Mouse (Mus musculus): ENCODE measurements around the gene Man2a1. TPM values are rescaled to one million over a fixed set of nuclear protein-coding genes. Genes with fewer than 3 reads are reported as not detected.

The Man2a1 gene
- polyA plus RNA-seq, 1 experiment from 2014 or later, result 6.8 TPM

GRCm38 (mm10) chr17:64725214-64725613, 124.7 kb downstream of the Man2a1 start:
- H3K27me3 ChIP-seq, result no peaks in the 10 kb centered on the region
- H3K36me3 ChIP-seq, result no peaks in the 10 kb centered on the region
- H3K27ac ChIP-seq (replicated peaks), result no peak overlapping the region
- no peak overlapping the region for H3K4me3 ChIP-seq
- no peaks in the 10 kb centered on the region for H3K9me3 ChIP-seq
- ATAC-seq (ENCODE audit: low FRiP score, low read depth), result no peak
- no peak overlapping the region for H3K9ac ChIP-seq (replicated peaks)
- no peaks in the 10 kb centered on the region for H3K4me1 ChIP-seq
- H3K4me2 ChIP-seq (replicated peaks), result no peak overlapping the region
- WGBS, result 95% methylated on average over 3 of the region's 3 CpGs

- no peak overlapping the region for H3K9ac ChIP-seq (replicated peaks)
- H3K9me3 ChIP-seq, result no peaks in the 10 kb centered on the region
- H3K4me3 ChIP-seq, result no peak overlapping the region
- H3K27me3 ChIP-seq, result no peaks in the 10 kb centered on the region
- H3K36me3 ChIP-seq, result no peaks in the 10 kb centered on the region
- H3K4me2 ChIP-seq (replicated peaks), result no peak overlapping the region
- WGBS, result 93% methylated on average over 7 of the region's 7 CpGs
- no peak overlapping the region for H3K27ac ChIP-seq (replicated peaks)
- no peak for ATAC-seq (ENCODE audit: low FRiP score, low read depth)
- no peaks in the 10 kb centered on the region for H3K4me1 ChIP-seq
These were observed 125.5 kb downstream of the Man2a1 start for GRCm38 (mm10) chr17:64726032-64726431.

GRCm38 (mm10) chr17:64735492-64735891, 135.0 kb downstream of the Man2a1 start:
- Histone ChIP-seq H3K9me3 (no peaks in the 10 kb centered on the region), H3K27ac (replicated peaks) (no peak overlapping the region), H3K9ac (replicated peaks) (no peak overlapping the region), H3K4me1 (no peaks in the 10 kb centered on the region), H3K36me3 (peaks cover 18% of the 10 kb centered on the region), H3K4me2 (replicated peaks) (no peak overlapping the region), H3K27me3 (no peaks in the 10 kb centered on the region), H3K4me3 (no peak overlapping the region)
- no peak for ATAC-seq (ENCODE audit: low FRiP score, low read depth)
- WGBS, result 94% methylated on average over 4 of the region's 4 CpGs

- peaks cover 32% of the 10 kb centered on the region for H3K36me3 ChIP-seq
- ATAC-seq (ENCODE audit: low FRiP score, low read depth), result no peak
- WGBS, result 83% methylated on average over 1 of the region's 1 CpGs
These were observed 137.4 kb downstream of the Man2a1 start for GRCm38 (mm10) chr17:64737918-64738317.

GRCm38 (mm10) chr17:64739129-64739528, 138.6 kb downstream of the Man2a1 start:
- Histone ChIP-seq H3K4me2 (replicated peaks) (no peak overlapping the region), H3K4me3 (no peak overlapping the region), H3K36me3 (peaks cover 37% of the 10 kb centered on the region), H3K27me3 (no peaks in the 10 kb centered on the region), H3K9me3 (no peaks in the 10 kb centered on the region), H3K27ac (replicated peaks) (no peak overlapping the region), H3K9ac (replicated peaks) (no peak overlapping the region), H3K4me1 (no peaks in the 10 kb centered on the region)
- no peak for ATAC-seq (ENCODE audit: low FRiP score, low read depth)
- 91% methylated on average over 6 of the region's 6 CpGs for WGBS

More at GRCm38 (mm10) chr17:64737918-64738317, 137.4 kb downstream of the Man2a1 start:
- Histone ChIP-seq H3K4me3 (no peak overlapping the region), H3K9ac (replicated peaks) (no peak overlapping the region), H3K9me3 (no peaks in the 10 kb centered on the region), H3K27ac (replicated peaks) (no peak overlapping the region), H3K4me1 (no peaks in the 10 kb centered on the region), H3K4me2 (replicated peaks) (no peak overlapping the region), H3K27me3 (no peaks in the 10 kb centered on the region)

GRCm38 (mm10) chr17:64742715-64743605, 142.4 kb downstream of the Man2a1 start:
- Histone ChIP-seq H3K27ac (replicated peaks) (no peak overlapping the region), H3K4me3 (no peak overlapping the region), H3K9me3 (no peaks in the 10 kb centered on the region), H3K36me3 (peaks cover 40% of the 10 kb centered on the region), H3K9ac (replicated peaks) (no peak overlapping the region), H3K4me2 (replicated peaks) (no peak overlapping the region), H3K27me3 (no peaks in the 10 kb centered on the region), H3K4me1 (no peaks in the 10 kb centered on the region)
- 96% methylated on average over 6 of the region's 6 CpGs for WGBS
- no peak for ATAC-seq (ENCODE audit: low FRiP score, low read depth)

GRCm38 (mm10) chr17:64743606-64744300, 143.2 kb downstream of the Man2a1 start:
- no peaks in the 10 kb centered on the region for H3K9me3 ChIP-seq
- H3K4me1 ChIP-seq, result no peaks in the 10 kb centered on the region
- H3K27ac ChIP-seq (replicated peaks), result no peak overlapping the region
- H3K9ac ChIP-seq (replicated peaks), result no peak overlapping the region
- 93% methylated on average over 13 of the region's 13 CpGs for WGBS
- no peak overlapping the region for H3K4me3 ChIP-seq
- no peaks in the 10 kb centered on the region for H3K27me3 ChIP-seq
- H3K36me3 ChIP-seq, result peaks cover 35% of the 10 kb centered on the region
- ATAC-seq (ENCODE audit: low FRiP score, low read depth), result no peak
- no peak overlapping the region for H3K4me2 ChIP-seq (replicated peaks)

- no peaks in the 10 kb centered on the region for H3K9me3 ChIP-seq
- H3K27me3 ChIP-seq, result no peaks in the 10 kb centered on the region
- H3K27ac ChIP-seq (replicated peaks), result no peak overlapping the region
- no peaks in the 10 kb centered on the region for H3K4me1 ChIP-seq
- H3K4me3 ChIP-seq, result no peak overlapping the region
- 90% methylated on average over 8 of the region's 8 CpGs for WGBS
- H3K9ac ChIP-seq (replicated peaks), result no peak overlapping the region
- no peak overlapping the region for H3K4me2 ChIP-seq (replicated peaks)
- H3K36me3 ChIP-seq, result peaks cover 24% of the 10 kb centered on the region; the same call in 1 of the 2 replicates
- ATAC-seq (ENCODE audit: low FRiP score, low read depth), result no peak
These were observed 146.2 kb downstream of the Man2a1 start for GRCm38 (mm10) chr17:64746637-64747225.

- Histone ChIP-seq H3K9ac (replicated peaks) (no peak overlapping the region), H3K36me3 (peaks cover 23% of the 10 kb centered on the region; the same call in 1 of the 2 replicates), H3K9me3 (no peaks in the 10 kb centered on the region), H3K27me3 (no peaks in the 10 kb centered on the region), H3K27ac (replicated peaks) (no peak overlapping the region), H3K4me2 (replicated peaks) (no peak overlapping the region), H3K4me3 (no peak overlapping the region), H3K4me1 (no peaks in the 10 kb centered on the region)
- ATAC-seq (ENCODE audit: low FRiP score, low read depth), result no peak
- 88% methylated on average over 5 of the region's 5 CpGs for WGBS
These were observed 146.9 kb downstream of the Man2a1 start for GRCm38 (mm10) chr17:64747461-64747860.

GRCm38 (mm10) chr17:64748131-64748530, 147.6 kb downstream of the Man2a1 start:
- ATAC-seq (ENCODE audit: low FRiP score, low read depth), result no peak
- 86% methylated on average over 2 of the region's 2 CpGs for WGBS
- Histone ChIP-seq H3K27me3 (no peaks in the 10 kb centered on the region), H3K4me1 (no peaks in the 10 kb centered on the region), H3K27ac (replicated peaks) (no peak overlapping the region), H3K36me3 (peaks cover 22% of the 10 kb centered on the region; the same call in 1 of the 2 replicates), H3K4me2 (replicated peaks) (no peak overlapping the region), H3K9me3 (no peaks in the 10 kb centered on the region), H3K9ac (replicated peaks) (no peak overlapping the region), H3K4me3 (no peak overlapping the region)

- H3K27me3 ChIP-seq, result no peaks in the 10 kb centered on the region
- no peak for ATAC-seq (ENCODE audit: low FRiP score, low read depth)
- H3K4me1 ChIP-seq, result no peaks in the 10 kb centered on the region
- H3K4me2 ChIP-seq (replicated peaks), result no peak overlapping the region
- H3K9me3 ChIP-seq, result no peaks in the 10 kb centered on the region
- H3K4me3 ChIP-seq, result no peak overlapping the region
- H3K9ac ChIP-seq (replicated peaks), result no peak overlapping the region
- H3K27ac ChIP-seq (replicated peaks), result no peak overlapping the region
- 66% methylated on average over 1 of the region's 1 CpGs for WGBS
- 0 out of 2 replicates have a peak, but pooled peaks cover 18% of the 10 kb centered on the region for H3K36me3 ChIP-seq
These were observed 148.6 kb downstream of the Man2a1 start for GRCm38 (mm10) chr17:64749146-64749545.

GRCm38 (mm10) chr17:64751249-64751648, 150.7 kb downstream of the Man2a1 start:
- Histone ChIP-seq H3K27me3 (no peaks in the 10 kb centered on the region), H3K36me3 (0 out of 2 replicates have a peak, but pooled peaks cover 10% of the 10 kb centered on the region), H3K27ac (replicated peaks) (no peak overlapping the region), H3K4me1 (no peaks in the 10 kb centered on the region), H3K4me3 (no peak overlapping the region), H3K4me2 (replicated peaks) (no peak overlapping the region), H3K9ac (replicated peaks) (no peak overlapping the region), H3K9me3 (no peaks in the 10 kb centered on the region)
- 91% methylated on average over 5 of the region's 5 CpGs for WGBS
- ATAC-seq (ENCODE audit: low FRiP score, low read depth), result no peak

Data from midbrain, embryonic 12.5 days (tissue).